34 mouse cellular contexts compared by ENCODE assay signal in genomic region chr8:107582136-107582535, GRCm38 (mm10).
"Had no signal": no experiment of that assay in that cellular context is flagged by ENCODE, and none has a peak within 500 bp of the region (broad histone marks: within the 10 kb centered on the region; RNA-seq: fewer than 3 reads in every experiment).

No protein-coding gene starts in this region.

- H3K9ac ChIP-seq: heart, embryonic 12.5 days; heart, embryonic 13.5 days; heart, embryonic 15.5 days; hindbrain, embryonic 12.5 days; hindbrain, embryonic 13.5 days; hindbrain, embryonic 14.5 days; hindbrain, embryonic 15.5 days; intestine, embryonic 15.5 days; kidney, embryonic 15.5 days had no signal

- H3K9me3 ChIP-seq: heart, embryonic 12.5 days; heart, embryonic 13.5 days; heart, embryonic 15.5 days; hindbrain, embryonic 10.5 days; hindbrain, embryonic 12.5 days; hindbrain, embryonic 13.5 days; hindbrain, embryonic 15.5 days; intestine, embryonic 15.5 days; kidney, embryonic 15.5 days had no signal

- H3K4me2 ChIP-seq: heart, embryonic 12.5 days; heart, embryonic 13.5 days; heart, embryonic 15.5 days; hindbrain, embryonic 12.5 days; hindbrain, embryonic 13.5 days; hindbrain, embryonic 14.5 days; hindbrain, embryonic 15.5 days; intestine, embryonic 15.5 days; kidney, embryonic 15.5 days had no signal

- ATAC-seq: hindbrain, embryonic 16.5 days; hindbrain, postnatal 0 days; inflammation-experienced regulatory T-cells, adult 6 months; intestine, embryonic 15.5 days; intestine, embryonic 16.5 days; intestine, postnatal 0 days had no signal

- H3K4me3 ChIP-seq: heart, embryonic 12.5 days; heart, embryonic 13.5 days; heart, embryonic 15.5 days; hindbrain, embryonic 10.5 days; hindbrain, embryonic 12.5 days; hindbrain, embryonic 13.5 days; hindbrain, embryonic 15.5 days; intestine, embryonic 15.5 days; kidney, embryonic 15.5 days; layer of hippocampus, adult 2 months; left cerebral cortex, adult 2 months had no signal

- H3K27me3 ChIP-seq: heart, embryonic 12.5 days; heart, embryonic 13.5 days; heart, embryonic 15.5 days; hindbrain, embryonic 12.5 days; hindbrain, embryonic 13.5 days; hindbrain, embryonic 15.5 days; intestine, embryonic 15.5 days; kidney, embryonic 15.5 days had no signal

- DNase-seq: heart, postnatal 10 days; heart, postnatal 14 days; heart, postnatal 36 days; heart, postnatal 4 days; kidney, adult 11 months; kidney, adult 18-20 months; kidney, adult 2 months; kidney, adult 8-10 months; kidney, adult 9 months; kidney, postnatal 10 days; kidney, postnatal 14 days; kidney, postnatal 25 days; kidney, postnatal 36 days; kidney, postnatal 4 days; layer of hippocampus, adult 9-11 months; layer of hippocampus, postnatal 36 days had no signal

- H3K27ac ChIP-seq: heart, embryonic 13.5 days; heart, embryonic 15.5 days; hindbrain, embryonic 10.5 days; hindbrain, embryonic 12.5 days; hindbrain, embryonic 13.5 days; hindbrain, embryonic 14.5 days; hindbrain, embryonic 15.5 days; hindbrain, postnatal 0 days; intestine, embryonic 15.5 days; kidney, embryonic 15.5 days; kidney, postnatal 0 days; layer of hippocampus, adult 2 months; left cerebral cortex, adult 2 months had no signal
